Comparison of ENCODE assay signal across 26 mouse cellular contexts in genomic region chr3:99311943-99312635, GRCm38 (mm10).
DNase-seq lines count a peak whose midpoint lies in the region.
"Had no signal": no experiment of that assay in that cellular context is flagged by ENCODE, and none has a peak within 500 bp of the region (broad histone marks: within the 10 kb centered on the region; RNA-seq: fewer than 3 reads in every experiment).

No protein-coding gene starts in this region.

- H3K4me3 ChIP-seq in limb, embryonic 10.5 days: no peak overlapping the region
- H3K4me3 ChIP-seq: heart, adult 2 months; heart, embryonic 13.5 days; limb, embryonic 15.5 days; liver, embryonic 13.5 days; midbrain, embryonic 13.5 days; neural tube, embryonic 15.5 days; stomach, embryonic 15.5 days had no signal

- H3K4me1 ChIP-seq in limb, embryonic 10.5 days: peaks cover 39% of the 10 kb centered on the region
- H3K4me1 ChIP-seq: heart, embryonic 13.5 days; limb, embryonic 15.5 days; liver, embryonic 13.5 days; midbrain, embryonic 13.5 days; neural tube, embryonic 15.5 days; stomach, embryonic 15.5 days had no signal

- H3K27me3 ChIP-seq in limb, embryonic 10.5 days (ENCODE audit: low read depth, poor library complexity, severe bottlenecking): no peaks in the 10 kb centered on the region
- H3K27me3 ChIP-seq: heart, embryonic 13.5 days; limb, embryonic 15.5 days; liver, embryonic 13.5 days; midbrain, embryonic 13.5 days; neural tube, embryonic 15.5 days; stomach, embryonic 15.5 days had no signal

- 13% methylated on average over 7 of the region's 7 CpGs for WGBS in limb, embryonic 10.5 days

- H3K27ac ChIP-seq in limb, embryonic 10.5 days: peak overlapping the region; percentile 58
- H3K27ac ChIP-seq: heart, adult 2 months; heart, embryonic 13.5 days; hindbrain, postnatal 0 days; limb, embryonic 15.5 days; liver, embryonic 13.5 days; macrophage; midbrain, embryonic 13.5 days; neural tube, embryonic 15.5 days; stomach, embryonic 15.5 days had no signal

- peaks cover 75% of the 10 kb centered on the region for H3K36me3 ChIP-seq in limb, embryonic 10.5 days
- H3K36me3 ChIP-seq: heart, embryonic 13.5 days; liver, embryonic 13.5 days; midbrain, embryonic 13.5 days; neural tube, embryonic 15.5 days; stomach, embryonic 15.5 days had no signal

- DNase-seq in embryo, embryonic 10 days (ENCODE audit: low spot score): peak; percentile 60
- peak; percentile 13 for DNase-seq in embryo, embryonic 9.5 days (ENCODE audit: extremely low spot score)
- peak; percentile 69 for DNase-seq in limb, embryonic 10.5 days (ENCODE audit: low spot score)
- peak; percentile 1 for DNase-seq in yolk sac, embryonic 10.5 days (ENCODE audit: low spot score)
- no peak for DNase-seq in left cerebral cortex, adult 18-20 months (ENCODE audit: low spot score in 2 of 2)
- DNase-seq in frontal cortex, postnatal 10 days (ENCODE audit: low spot score in 2 of 2): no peak
- no peak for DNase-seq in urinary bladder, postnatal 36 days (ENCODE audit: low spot score in 2 of 2)
- DNase-seq: adrenal gland, postnatal 25 days; cerebellum, adult 18-20 months; cerebellum, postnatal 14 days; heart, adult 2 months; heart, postnatal 14 days; kidney, adult 9 months; kidney, postnatal 10 days; layer of hippocampus, postnatal 36 days; liver, embryonic 13.5 days; lung, adult 18-20 months; retina, postnatal 1 day; right cerebral cortex, postnatal 14 days had no signal

- no peaks in the 10 kb centered on the region for H3K9me3 ChIP-seq in limb, embryonic 10.5 days (replicated peaks)
- H3K9me3 ChIP-seq: heart, embryonic 13.5 days; limb, embryonic 15.5 days; liver, embryonic 13.5 days; midbrain, embryonic 13.5 days; neural tube, embryonic 15.5 days; stomach, embryonic 15.5 days had no signal

Comparison
In these comparisons a context has a peak if more than half of its experiments do, and no peak if none do; other contexts are left out.
1. DNase-seq: peak in embryo, embryonic 10 days (single experiment), embryo, embryonic 9.5 days (single experiment), limb, embryonic 10.5 days (single experiment) and yolk sac, embryonic 10.5 days (single experiment); none in left cerebral cortex, adult 18-20 months (0 of 2), frontal cortex, postnatal 10 days (0 of 2) and urinary bladder, postnatal 36 days (0 of 2).